Mouse (Mus musculus) C2C12 (cell line): ENCODE data around the gene Max.

Experiments
- CTCF ChIP-seq: IDR thresholded peaks from one replicate; pipeline ENCODE4 v1.5.1; 2011; ENCODE audit not compliant: control insufficient read depth, insufficient read depth, insufficient read length
- FOSL1 ChIP-seq: IDR thresholded peaks from one replicate; pipeline ENCODE4 v1.8.0; 2011; ENCODE audit warnings: mild to moderate bottlenecking, low read length; ENCODE audit not compliant: poor library complexity, insufficient read depth, severe bottlenecking
- MYOG ChIP-seq: IDR thresholded peaks from one replicate; pipeline ENCODE4 v1.6.1; 2011; ENCODE audit not compliant: control insufficient read depth, insufficient read length; ENCODE audit errors: extremely low read depth

- TF ChIP-seq CTCF = no peak
- no peak for TF ChIP-seq MYOG
- no peak for TF ChIP-seq FOSL1
Measured at GRCm38 (mm10) chr12:76909218-76909617, 52.8 kb downstream of the Max start.
